Mouse (Mus musculus): ENCODE measurements around the gene St5. TPM values are rescaled to one million over a fixed set of nuclear protein-coding genes. Genes with fewer than 3 reads are reported as not detected.
A peak's percentile ranks its signal among the peaks of the same experiment; 100 is the strongest.

The St5 gene
- 59.6 and 61.2 TPM in 2 replicates for polyA plus RNA-seq (2015; fragmentation: Nextera tagmentation; extraction: Ambion mirVana)

- H3K4me3 ChIP-seq, result peak within 1 kb of the TSS; percentile 67
- H3K27me3 ChIP-seq, result no peaks in the 10 kb centered on the region
- H3K4me1 ChIP-seq, result peaks cover 24% of the 10 kb centered on the region
- no peaks in the 10 kb centered on the region for H3K9me3 ChIP-seq
- peak within 1 kb of the TSS; percentile 76 for H3K4me2 ChIP-seq
- H3K9ac ChIP-seq, result peak within 1 kb of the TSS; percentile 66
- WGBS, result under 1% methylated on average over 61 of the region's 61 CpGs
- H3K27ac ChIP-seq, result peak within 1 kb of the TSS; percentile 84
- no peaks in the 10 kb centered on the region for H3K36me3 ChIP-seq
- ATAC-seq (ENCODE audit: borderline replicate concordance, extremely low read depth, low FRiP score, low TSS enrichment), result peak; percentile 95
Measured at GRCm38 (mm10) chr7:109703190-109704015, at the start of gene St5, which contains the start of gene Akip1. Gene St5, minus strand, starts transcription at chr7:109703605. Gene Akip1, plus strand, starts transcription at chr7:109703690.

- no peaks in the 10 kb centered on the region for H3K27me3 ChIP-seq
- no peaks in the 10 kb centered on the region for H3K9me3 ChIP-seq
- peak within 1 kb of the TSS; percentile 82 for H3K4me2 ChIP-seq
- H3K4me3 ChIP-seq, result peak within 1 kb of the TSS; percentile 88
- H3K4me1 ChIP-seq, result peaks cover 20% of the 10 kb centered on the region; the same call in 1 of the 2 replicates
- ATAC-seq (ENCODE audit: borderline replicate concordance, extremely low read depth, low FRiP score, low TSS enrichment), result peak; percentile 88
- no peaks in the 10 kb centered on the region for H3K36me3 ChIP-seq
- H3K9ac ChIP-seq, result peak within 1 kb of the TSS; percentile 90
- peak within 1 kb of the TSS; percentile 76 for H3K27ac ChIP-seq
- under 1% methylated on average over 74 of the region's 74 CpGs for WGBS
Measured at GRCm38 (mm10) chr7:109752008-109752925, 48.9 kb upstream of the St5 start, which contains the start of gene Tmem9b. Gene Tmem9b, minus strand, starts transcription at chr7:109752875.

- H3K4me1 ChIP-seq, result peaks cover 20% of the 10 kb centered on the region; the same call in 1 of the 2 replicates
- no peaks in the 10 kb centered on the region for H3K36me3 ChIP-seq
- ATAC-seq (ENCODE audit: borderline replicate concordance, extremely low read depth, low FRiP score, low TSS enrichment), result no peak; the same call in 1 of the 2 replicates
- no peaks in the 10 kb centered on the region for H3K27me3 ChIP-seq
- H3K27ac ChIP-seq, result peak overlapping the region; percentile 76
- WGBS, result 4% methylated on average over 13 of the region's 13 CpGs
- peak overlapping the region; percentile 88 for H3K4me3 ChIP-seq
- peak overlapping the region; percentile 82 for H3K4me2 ChIP-seq
- no peaks in the 10 kb centered on the region for H3K9me3 ChIP-seq
- peak overlapping the region; percentile 90 for H3K9ac ChIP-seq
Measured at GRCm38 (mm10) chr7:109751427-109752007, 48.1 kb upstream of the St5 start.

- 35% methylated on average over 1 of the region's 1 CpGs for WGBS
Measured at GRCm38 (mm10) chr7:109747747-109748146, 44.3 kb upstream of the St5 start.

GRCm38 (mm10) chr7:109741703-109742102 lies 38.3 kb upstream of the St5 start:
- H3K4me1 ChIP-seq, result 0 out of 2 replicates have a peak, but pooled peaks cover 9% of the 10 kb centered on the region
- H3K4me2 ChIP-seq, result no peak overlapping the region
- peaks cover 26% of the 10 kb centered on the region for H3K36me3 ChIP-seq
- 83% methylated on average over 4 of the region's 4 CpGs for WGBS
- ATAC-seq (ENCODE audit: borderline replicate concordance, extremely low read depth, low FRiP score, low TSS enrichment), result no peak
- H3K27ac ChIP-seq, result no peak overlapping the region
- no peak overlapping the region for H3K4me3 ChIP-seq
- no peaks in the 10 kb centered on the region for H3K9me3 ChIP-seq
- no peak overlapping the region for H3K9ac ChIP-seq
- H3K27me3 ChIP-seq, result no peaks in the 10 kb centered on the region

More at GRCm38 (mm10) chr7:109747747-109748146, 44.3 kb upstream of the St5 start:
- Histone ChIP-seq H3K9me3 (no peaks in the 10 kb centered on the region), H3K27me3 (no peaks in the 10 kb centered on the region), H3K4me1 (peaks cover 12% of the 10 kb centered on the region; the same call in 1 of the 2 replicates), H3K27ac (no peak overlapping the region), H3K36me3 (peaks cover 21% of the 10 kb centered on the region), H3K4me3 (no peak overlapping the region), H3K9ac (no peak overlapping the region), H3K4me2 (no peak overlapping the region)
- ATAC-seq (ENCODE audit: borderline replicate concordance, extremely low read depth, low FRiP score, low TSS enrichment), result no peak

- Histone ChIP-seq H3K4me1 (0 out of 2 replicates have a peak, but pooled peaks cover 9% of the 10 kb centered on the region), H3K4me3 (no peak overlapping the region), H3K4me2 (no peak overlapping the region), H3K9ac (no peak overlapping the region), H3K9me3 (no peaks in the 10 kb centered on the region), H3K36me3 (peaks cover 26% of the 10 kb centered on the region), H3K27me3 (no peaks in the 10 kb centered on the region), H3K27ac (peak overlapping the region; percentile 64)
- ATAC-seq (ENCODE audit: borderline replicate concordance, extremely low read depth, low FRiP score, low TSS enrichment), result no peak
- 93% methylated on average over 1 of the region's 1 CpGs for WGBS
Measured at GRCm38 (mm10) chr7:109741060-109741459, 37.7 kb upstream of the St5 start.

GRCm38 (mm10) chr7:109739822-109740370 lies 36.5 kb upstream of the St5 start:
- no peak overlapping the region for H3K9ac ChIP-seq
- peak overlapping the region; percentile 64 for H3K27ac ChIP-seq
- peaks cover 19% of the 10 kb centered on the region for H3K36me3 ChIP-seq
- no peak for ATAC-seq (ENCODE audit: borderline replicate concordance, extremely low read depth, low FRiP score, low TSS enrichment)
- H3K27me3 ChIP-seq, result no peaks in the 10 kb centered on the region
- no peaks in the 10 kb centered on the region for H3K9me3 ChIP-seq
- H3K4me1 ChIP-seq, result peaks cover 12% of the 10 kb centered on the region; the same call in 1 of the 2 replicates
- no peak overlapping the region for H3K4me2 ChIP-seq
- 22% methylated on average over 5 of the region's 5 CpGs for WGBS
- no peak overlapping the region for H3K4me3 ChIP-seq

GRCm38 (mm10) chr7:109734806-109735205 lies 31.4 kb upstream of the St5 start:
- Histone ChIP-seq H3K4me2 (no peak overlapping the region), H3K9me3 (no peaks in the 10 kb centered on the region), H3K4me3 (no peak overlapping the region), H3K27me3 (no peaks in the 10 kb centered on the region), H3K4me1 (peaks cover 13% of the 10 kb centered on the region), H3K9ac (no peak overlapping the region), H3K36me3 (no peaks in the 10 kb centered on the region), H3K27ac (no peak overlapping the region)
- ATAC-seq (ENCODE audit: borderline replicate concordance, extremely low read depth, low FRiP score, low TSS enrichment), result no peak
- WGBS, result 66% methylated on average over 4 of the region's 4 CpGs

- Histone ChIP-seq H3K36me3 (no peaks in the 10 kb centered on the region), H3K9me3 (no peaks in the 10 kb centered on the region), H3K4me3 (no peak within 1 kb of the TSS), H3K4me2 (no peak within 1 kb of the TSS), H3K4me1 (peaks cover 21% of the 10 kb centered on the region), H3K27ac (no peak within 1 kb of the TSS), H3K27me3 (no peaks in the 10 kb centered on the region), H3K9ac (no peak within 1 kb of the TSS)
- 89% methylated on average over 5 of the region's 5 CpGs for WGBS
- no peak for ATAC-seq (ENCODE audit: borderline replicate concordance, extremely low read depth, low FRiP score, low TSS enrichment)
Measured at GRCm38 (mm10) chr7:109731626-109732025, 28.2 kb upstream of the St5 start, which contains the start of gene Ascl3. Gene Ascl3, minus strand, starts transcription at chr7:109731726.

GRCm38 (mm10) chr7:109723697-109724096 lies 20.3 kb upstream of the St5 start, which contains the start of gene BC051019:
Gene BC051019, minus strand, starts transcription at chr7:109723850.
- no peak within 1 kb of the TSS for H3K4me3 ChIP-seq
- no peak within 1 kb of the TSS for H3K4me2 ChIP-seq
- peaks cover under 1% of the 10 kb centered on the region for H3K4me1 ChIP-seq
- H3K27ac ChIP-seq, result no peak within 1 kb of the TSS
- H3K27me3 ChIP-seq, result no peaks in the 10 kb centered on the region
- 86% methylated on average over 5 of the region's 5 CpGs for WGBS
- ATAC-seq (ENCODE audit: borderline replicate concordance, extremely low read depth, low FRiP score, low TSS enrichment), result no peak
- H3K9me3 ChIP-seq, result no peaks in the 10 kb centered on the region
- H3K9ac ChIP-seq, result no peak within 1 kb of the TSS
- no peaks in the 10 kb centered on the region for H3K36me3 ChIP-seq

- no peak overlapping the region for H3K4me3 ChIP-seq
- no peak overlapping the region for H3K27ac ChIP-seq
- no peaks in the 10 kb centered on the region for H3K9me3 ChIP-seq
- 91% methylated on average over 8 of the region's 8 CpGs for WGBS
- no peak for ATAC-seq (ENCODE audit: borderline replicate concordance, extremely low read depth, low FRiP score, low TSS enrichment)
- H3K4me2 ChIP-seq, result no peak overlapping the region
- H3K4me1 ChIP-seq, result no peaks in the 10 kb centered on the region
- H3K36me3 ChIP-seq, result no peaks in the 10 kb centered on the region
- H3K27me3 ChIP-seq, result no peaks in the 10 kb centered on the region
- no peak overlapping the region for H3K9ac ChIP-seq
Measured at GRCm38 (mm10) chr7:109723114-109723513, 19.7 kb upstream of the St5 start.
